Mouse (Mus musculus) limb, embryonic 15.5 days (tissue): ENCODE data around the gene Zbtb45. TPM values are rescaled to one million over a fixed set of nuclear protein-coding genes. Genes with fewer than 3 reads are reported as not detected.

Source experiments
- ATAC-seq: fragments of 200-750 bp; cut with Nextera tagmentation; 2 replicates; pipeline ENCODE4 v1.8.0; 2017; ENCODE audit warnings: low read depth, moderate TSS enrichment; ENCODE audit not compliant: insufficient number of reproducible peaks, low FRiP score, low TSS enrichment
- H3K27ac ChIP-seq: fragments of 300-500 bp; sonication (generic); 2 replicates; pipeline ENCODE4 v1.5.1; 2015; ENCODE audit warnings: moderate library complexity, mild to moderate bottlenecking, inconsistent platforms
- H3K27me3 ChIP-seq: fragments of 300-500 bp; sonication (generic); 2 replicates; pipeline ENCODE4 v1.6.1; 2015; ENCODE audit warnings: inconsistent platforms
- H3K36me3 ChIP-seq: fragments of 300-500 bp; sonication (generic); 2 replicates; pipeline ENCODE4 v1.6.1; 2015; ENCODE audit warnings: inconsistent platforms
- H3K4me1 ChIP-seq: fragments of 300-500 bp; sonication (generic); 2 replicates; pipeline ENCODE4 v1.6.1; 2015; ENCODE audit warnings: inconsistent platforms
- H3K4me2 ChIP-seq: fragments of 300-500 bp; sonication (generic); 2 replicates; pipeline ENCODE4 v1.6.1; 2015; ENCODE audit warnings: mild to moderate bottlenecking, inconsistent platforms
- H3K4me3 ChIP-seq: fragments of 300-500 bp; sonication (generic); 2 replicates; pipeline ENCODE4 v1.5.1; 2015; ENCODE audit warnings: mild to moderate bottlenecking, inconsistent platforms
- H3K9ac ChIP-seq: fragments of 300-500 bp; sonication (generic); 2 replicates; pipeline ENCODE4 v1.6.1; 2015; ENCODE audit warnings: inconsistent platforms
- H3K9me3 ChIP-seq: fragments of 300-500 bp; sonication (generic); 2 replicates; pipeline ENCODE4 v1.6.1; 2016; ENCODE audit warnings: inconsistent platforms
- WGBS: fragments of 180-500 bp; shearing (Covaris S2); methylation state at CpG from one replicate; pipeline ENCODE4 v1.1.7; 2015; 5-methylcytosine and 5-hydroxymethylcytosine counted together
- polyA plus RNA-seq: library from polyadenylated mRNA; unstranded; fragments of >200 nt; fragmentation: Nextera tagmentation; extraction: Ambion mirVana; gene quantifications from 2 replicates; pipeline ENCODE4 v1.2.1, GENCODE M21; 2015

Gene Zbtb45
- polyA plus RNA-seq, 1 experiment from 2014 or later: 23.7 TPM

DNA sequence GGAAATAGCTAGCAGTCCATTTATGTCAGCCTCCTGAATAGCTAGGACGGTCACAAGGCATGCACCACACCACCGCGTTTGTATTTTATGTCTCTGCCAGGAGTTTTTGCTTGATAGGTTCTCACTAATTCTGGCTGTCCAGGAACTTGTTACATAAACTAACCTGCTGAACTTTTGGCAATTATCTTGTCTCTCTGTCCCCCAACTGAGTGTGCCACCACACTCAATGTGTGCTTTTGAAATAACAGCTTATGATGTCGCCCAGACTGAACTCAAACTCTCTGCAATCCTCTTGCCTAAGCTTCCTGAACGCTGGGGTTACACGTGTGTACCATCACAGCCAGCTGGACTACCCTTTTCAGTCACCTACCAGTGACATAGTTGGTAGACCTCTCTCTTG is 32.7 kb upstream of the Zbtb45 start:
- Histone ChIP-seq H3K4me1 (peaks cover 22% of the 10 kb centered on the region), H3K9ac (no peak overlapping the region), H3K4me2 (no peak overlapping the region), H3K27me3 (peaks cover 51% of the 10 kb centered on the region), H3K27ac (no peak overlapping the region), H3K9me3 (no peaks in the 10 kb centered on the region), H3K36me3 (no peaks in the 10 kb centered on the region), H3K4me3 (no peak overlapping the region)
- ATAC-seq: no peak
- 81% methylated on average over 6 of the region's 6 CpGs for WGBS

DNA sequence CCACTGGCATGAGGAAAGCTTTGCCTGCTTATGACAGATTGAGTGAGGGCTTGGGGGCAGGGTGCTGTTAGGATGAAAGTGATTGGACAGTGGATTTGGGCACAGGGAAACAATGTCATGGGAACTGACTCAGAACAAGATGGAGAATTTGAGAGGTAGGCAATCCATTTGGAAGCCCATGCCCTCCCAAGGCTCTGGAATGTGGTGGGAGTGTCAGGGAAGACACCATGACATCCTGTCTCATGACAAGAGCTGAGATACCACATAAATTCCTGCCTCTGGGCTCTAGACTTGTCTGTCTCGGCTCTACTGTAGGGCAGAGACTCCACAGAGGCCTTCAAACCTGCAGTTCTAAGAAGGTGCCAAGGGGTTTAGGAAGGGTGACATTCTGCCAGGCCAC is 31.4 kb upstream of the Zbtb45 start:
- Histone ChIP-seq H3K27ac (no peak overlapping the region), H3K4me3 (no peak overlapping the region), H3K4me2 (no peak overlapping the region), H3K36me3 (peaks cover 3% of the 10 kb centered on the region; the same call in 1 of the 2 replicates), H3K9me3 (no peaks in the 10 kb centered on the region), H3K27me3 (peaks cover 51% of the 10 kb centered on the region), H3K4me1 (peaks cover 31% of the 10 kb centered on the region), H3K9ac (no peak overlapping the region)
- 57% methylated on average over 1 of the region's 1 CpGs for WGBS
- no peak for ATAC-seq

DNA sequence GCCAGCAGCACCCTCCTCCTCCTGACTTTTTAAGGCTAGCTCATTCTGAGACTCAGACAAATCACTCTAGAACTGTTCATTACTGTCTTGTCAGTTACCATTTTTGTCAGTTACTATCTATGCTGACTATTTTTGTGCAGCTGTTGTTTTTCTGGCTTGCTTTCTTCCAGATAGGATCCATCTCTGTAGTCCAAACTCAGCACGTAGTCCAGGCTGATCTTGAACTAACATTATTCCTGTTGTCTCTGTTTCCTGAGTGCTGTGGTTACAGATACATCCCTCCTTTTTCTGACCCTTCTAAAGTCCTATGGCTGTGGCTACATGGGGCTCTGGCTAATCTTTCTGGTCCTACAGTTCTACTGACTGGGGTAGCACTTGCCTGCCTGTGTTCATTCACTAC is 29.3 kb upstream of the Zbtb45 start:
- Histone ChIP-seq H3K27me3 (peaks cover 35% of the 10 kb centered on the region), H3K27ac (no peak overlapping the region), H3K4me1 (peaks cover 38% of the 10 kb centered on the region), H3K4me2 (peak overlapping the region; percentile 69; the same call in 1 of the 2 replicates), H3K9ac (peak overlapping the region; percentile 99), H3K36me3 (peaks cover 17% of the 10 kb centered on the region), H3K9me3 (no peaks in the 10 kb centered on the region), H3K4me3 (peak overlapping the region; percentile 84)
- ATAC-seq: no peak
- WGBS: 90% methylated on average over 1 of the region's 1 CpGs

GRCm38 (mm10) chr7:13038621-13039169 is 28.9 kb upstream of the Zbtb45 start:
- H3K27me3 ChIP-seq: peaks cover 30% of the 10 kb centered on the region
- peaks cover 17% of the 10 kb centered on the region for H3K36me3 ChIP-seq
- 25% methylated on average over 15 of the region's 15 CpGs for WGBS
- H3K27ac ChIP-seq: peak overlapping the region; percentile 100
- peaks cover 38% of the 10 kb centered on the region for H3K4me1 ChIP-seq
- peak overlapping the region; percentile 84 for H3K4me3 ChIP-seq
- peak overlapping the region; percentile 99 for H3K9ac ChIP-seq
- no peaks in the 10 kb centered on the region for H3K9me3 ChIP-seq
- H3K4me2 ChIP-seq: peak overlapping the region; percentile 69
- no peak for ATAC-seq

DNA sequence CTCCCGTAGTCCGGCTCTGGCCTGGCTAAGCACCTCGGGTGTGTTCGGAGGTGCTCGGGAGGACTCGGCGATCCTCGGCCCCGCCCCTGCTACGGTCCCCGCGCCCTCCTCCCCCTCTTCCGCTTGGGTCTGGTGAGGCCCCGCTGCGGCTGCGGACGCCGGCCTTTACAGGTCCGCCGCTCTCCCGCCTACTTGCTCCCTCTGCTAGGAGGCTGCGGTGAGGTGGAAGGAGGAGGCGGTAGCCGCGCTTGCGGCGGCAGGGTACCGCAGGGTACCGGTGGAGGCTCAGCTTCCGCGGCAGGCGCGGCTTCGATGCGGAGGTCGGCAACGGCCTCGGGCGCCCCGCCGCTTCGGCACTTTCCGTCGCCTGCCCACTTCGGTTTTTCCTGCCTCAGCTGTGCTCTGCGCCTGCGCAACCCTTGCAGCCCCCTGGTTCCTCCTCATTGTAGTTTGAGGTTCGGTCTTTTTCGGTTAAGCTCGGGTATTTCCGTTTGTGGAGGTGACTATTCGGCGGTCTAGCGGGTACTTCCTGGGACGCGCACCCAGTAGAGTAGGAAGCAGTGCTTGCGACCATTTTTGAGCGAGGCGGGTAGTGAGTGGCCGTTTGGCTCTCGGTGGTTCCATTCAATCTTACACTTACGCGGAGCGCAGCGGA is 28.2 kb upstream of the Zbtb45 start, which contains the start of gene Ube2m:
Ube2m (minus strand) TSS at position 375 of the 655 bp plus-strand sequence.
- Histone ChIP-seq H3K4me3 (peak within 1 kb of the TSS; percentile 84), H3K27ac (peak within 1 kb of the TSS; percentile 100), H3K9me3 (no peaks in the 10 kb centered on the region), H3K27me3 (peaks cover 23% of the 10 kb centered on the region), H3K4me2 (peak within 1 kb of the TSS; percentile 69), H3K4me1 (peaks cover 39% of the 10 kb centered on the region), H3K36me3 (peaks cover 23% of the 10 kb centered on the region), H3K9ac (peak within 1 kb of the TSS; percentile 99)
- ATAC-seq: peak; percentile 92
- WGBS: under 1% methylated on average over 58 of the region's 65 CpGs

DNA sequence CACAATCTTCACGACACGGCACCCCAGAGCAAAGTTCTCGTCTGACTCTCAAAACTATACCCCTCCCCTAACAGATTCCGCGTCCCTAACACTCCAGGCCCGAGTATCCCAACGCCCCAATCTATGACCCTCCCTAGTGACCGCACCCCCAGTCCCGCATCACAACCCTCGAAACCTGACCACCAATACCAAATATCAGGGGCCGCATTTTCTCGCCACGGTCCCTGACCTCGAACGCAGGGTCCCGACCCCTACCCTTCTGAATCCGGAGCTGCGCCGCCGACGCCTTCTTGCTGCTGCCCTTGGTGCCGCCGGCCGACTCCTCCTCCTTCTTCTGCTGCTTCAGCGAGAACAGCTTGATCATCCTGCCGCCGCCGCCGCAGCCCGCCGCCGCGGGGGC is 27.5 kb upstream of the Zbtb45 start:
- ATAC-seq: no peak
- H3K4me2 ChIP-seq: peak overlapping the region; percentile 69

DNA sequence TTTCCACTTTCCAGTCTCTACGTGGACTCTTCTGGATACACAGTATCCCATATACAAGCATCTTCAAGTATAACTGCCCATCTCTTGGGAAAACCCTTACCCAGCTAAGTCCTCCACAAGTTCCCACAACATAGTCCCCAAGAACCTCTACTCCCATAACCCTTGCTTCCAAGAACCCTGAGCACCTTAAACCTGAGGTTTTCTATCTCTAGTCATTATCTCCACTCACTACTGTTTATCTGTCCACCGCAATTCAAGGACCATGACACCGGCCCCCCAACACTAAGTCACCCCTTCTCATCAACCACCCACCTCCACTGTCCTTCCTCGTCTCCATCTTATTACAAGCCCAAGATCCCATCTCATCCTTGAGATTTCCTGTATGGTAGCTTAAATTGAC is 27.0 kb upstream of the Zbtb45 start:
- Histone ChIP-seq H3K27ac (no peak overlapping the region; the same call in 1 of the 2 replicates), H3K9ac (peak overlapping the region; percentile 99), H3K36me3 (peaks cover 35% of the 10 kb centered on the region), H3K4me1 (peaks cover 43% of the 10 kb centered on the region), H3K4me3 (peak overlapping the region; percentile 84), H3K27me3 (peaks cover 12% of the 10 kb centered on the region), H3K9me3 (no peaks in the 10 kb centered on the region), H3K4me2 (peak overlapping the region; percentile 69)
- ATAC-seq: no peak
- WGBS: 42% methylated on average over 4 of the region's 4 CpGs

More for the DNA sequence above, 27.5 kb upstream of the Zbtb45 start:
- Histone ChIP-seq H3K9ac (peak overlapping the region; percentile 99), H3K27me3 (peaks cover 17% of the 10 kb centered on the region), H3K36me3 (peaks cover 29% of the 10 kb centered on the region), H3K4me1 (peaks cover 43% of the 10 kb centered on the region), H3K27ac (peak overlapping the region; percentile 100), H3K4me3 (peak overlapping the region; percentile 84), H3K9me3 (no peaks in the 10 kb centered on the region)
- WGBS: under 1% methylated on average over 31 of the region's 33 CpGs

GRCm38 (mm10) chr7:13035211-13035855 is 25.5 kb upstream of the Zbtb45 start:
- no peak overlapping the region for H3K9ac ChIP-seq
- H3K4me3 ChIP-seq: peak overlapping the region; percentile 56
- H3K4me2 ChIP-seq: peak overlapping the region; percentile 75
- H3K36me3 ChIP-seq: peaks cover 50% of the 10 kb centered on the region
- 85% methylated on average over 17 of the region's 17 CpGs for WGBS
- H3K4me1 ChIP-seq: peaks cover 43% of the 10 kb centered on the region
- H3K9me3 ChIP-seq: no peaks in the 10 kb centered on the region
- H3K27ac ChIP-seq: peak overlapping the region; percentile 93
- no peaks in the 10 kb centered on the region for H3K27me3 ChIP-seq
- ATAC-seq: no peak

DNA sequence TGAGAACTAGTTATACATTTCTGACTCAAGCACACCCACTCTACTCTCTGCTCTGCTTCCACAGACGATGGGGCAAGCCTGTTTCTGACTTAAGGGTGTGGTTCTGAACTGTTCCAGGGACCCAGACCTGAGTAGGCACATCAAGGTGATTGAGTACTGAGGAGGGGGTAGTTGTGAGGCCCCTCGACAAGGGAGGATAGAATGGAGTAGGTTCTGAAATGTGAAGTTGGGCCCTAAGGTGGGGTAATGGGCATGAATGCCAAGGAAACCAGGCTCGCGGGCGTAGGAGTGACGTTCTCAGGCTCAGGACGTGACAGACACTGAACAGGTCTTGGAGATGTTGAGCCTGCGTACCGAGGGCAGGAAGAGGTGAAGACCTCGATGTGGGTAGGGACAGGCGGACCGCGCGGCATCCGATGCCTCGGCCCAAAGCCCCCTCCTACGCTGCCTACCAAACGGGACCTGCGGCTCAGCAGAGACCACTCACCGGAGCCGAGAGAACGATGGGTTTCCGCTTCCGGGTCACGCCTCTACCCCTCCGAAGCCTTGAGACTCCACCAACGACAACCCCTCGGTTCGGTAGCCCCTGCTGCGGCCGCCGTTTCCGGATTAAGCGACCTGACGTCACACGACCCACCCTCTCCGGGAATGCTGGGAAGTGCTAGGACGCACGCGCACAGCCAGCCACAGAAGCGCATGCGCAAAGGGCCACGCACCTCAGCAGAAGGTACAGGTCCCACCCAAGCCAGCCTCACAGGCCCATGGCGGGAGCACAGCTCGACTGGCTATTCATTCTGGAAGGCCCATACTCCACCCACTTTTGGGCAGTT is 24.5 kb upstream of the Zbtb45 start, which contains the start of gene Chmp2a:
Chmp2a (minus strand) TSS at position 660 of the 830 bp plus-strand sequence.
- Histone ChIP-seq H3K27me3 (no peaks in the 10 kb centered on the region), H3K36me3 (peaks cover 59% of the 10 kb centered on the region), H3K4me3 (peak within 1 kb of the TSS; percentile 56), H3K9ac (peak within 1 kb of the TSS; percentile 69), H3K9me3 (no peaks in the 10 kb centered on the region), H3K4me2 (peak within 1 kb of the TSS; percentile 75), H3K4me1 (peaks cover 43% of the 10 kb centered on the region), H3K27ac (peak within 1 kb of the TSS; percentile 93)
- ATAC-seq: peak; percentile 76
- under 1% methylated on average over 45 of the region's 45 CpGs for WGBS

DNA sequence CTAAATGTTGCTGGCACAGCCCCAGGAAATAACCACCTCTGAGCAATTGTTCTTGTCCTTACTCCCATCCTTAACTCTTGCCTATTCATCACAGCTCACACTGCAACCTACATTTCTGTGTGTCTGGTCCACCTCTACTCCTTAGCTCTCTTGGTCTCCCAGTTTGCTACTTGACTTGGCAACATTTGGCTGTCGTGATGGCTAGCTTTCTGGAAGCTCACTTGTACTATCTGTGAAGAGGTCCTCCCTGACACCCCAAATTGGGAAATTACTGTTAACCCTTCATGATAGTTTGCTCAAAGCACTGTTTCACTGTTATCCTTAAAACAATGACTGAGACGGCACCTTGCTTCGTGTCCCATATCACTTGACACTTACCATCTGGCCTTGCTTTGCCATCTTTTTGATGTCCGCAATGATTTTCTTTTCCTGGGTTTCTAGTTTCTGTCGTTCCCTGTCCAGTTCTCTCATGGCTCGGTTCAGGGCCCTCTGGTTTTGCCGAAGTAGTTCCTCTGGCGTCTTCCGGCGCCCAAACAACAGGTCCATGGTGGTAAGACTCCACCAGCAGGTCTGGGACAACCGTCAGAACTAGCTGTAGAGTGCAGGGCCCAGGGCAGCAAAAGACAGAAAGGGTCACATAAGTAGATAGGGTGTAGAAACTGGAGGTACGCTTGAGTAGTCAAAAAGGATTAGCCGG is 23.8 kb upstream of the Zbtb45 start:
- peak overlapping the region; percentile 56 for H3K4me3 ChIP-seq
- no peaks in the 10 kb centered on the region for H3K27me3 ChIP-seq
- 46% methylated on average over 13 of the region's 13 CpGs for WGBS
- H3K4me1 ChIP-seq: peaks cover 38% of the 10 kb centered on the region
- H3K9me3 ChIP-seq: no peaks in the 10 kb centered on the region
- peak overlapping the region; percentile 75 for H3K4me2 ChIP-seq
- peak overlapping the region; percentile 93 for H3K27ac ChIP-seq
- ATAC-seq: no peak
- H3K36me3 ChIP-seq: peaks cover 67% of the 10 kb centered on the region
- peak overlapping the region; percentile 69 for H3K9ac ChIP-seq

DNA sequence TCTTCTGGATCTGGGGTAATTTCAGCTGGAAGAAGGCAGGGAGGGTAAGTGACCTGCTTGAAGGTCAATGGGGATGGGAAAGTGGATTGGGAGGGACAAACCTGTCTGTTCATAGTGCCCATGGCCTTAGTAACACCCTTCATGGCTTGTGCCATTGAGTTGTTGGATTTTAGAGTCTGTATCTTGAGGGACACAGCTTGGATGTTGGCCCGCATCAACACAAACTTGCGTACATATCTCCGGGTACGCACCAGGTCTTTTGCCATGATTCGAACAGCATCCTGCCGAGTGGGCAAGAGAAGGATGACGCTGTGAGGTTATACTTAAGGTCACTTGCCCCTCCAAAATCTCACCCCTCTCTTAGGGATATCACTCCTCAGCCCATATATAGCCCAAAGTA is 22.7 kb upstream of the Zbtb45 start:
- 90% methylated on average over 7 of the region's 7 CpGs for WGBS
- H3K4me2 ChIP-seq: no peak overlapping the region
- peaks cover 78% of the 10 kb centered on the region for H3K36me3 ChIP-seq
- peaks cover 36% of the 10 kb centered on the region for H3K4me1 ChIP-seq
- no peak overlapping the region for H3K9ac ChIP-seq
- no peak overlapping the region for H3K4me3 ChIP-seq
- H3K27ac ChIP-seq: no peak overlapping the region
- no peak for ATAC-seq
- H3K9me3 ChIP-seq: no peaks in the 10 kb centered on the region
- no peaks in the 10 kb centered on the region for H3K27me3 ChIP-seq
